ENCODE assay signal across 28 mouse cellular contexts in genomic region chr1:170545286-170545685, GRCm38 (mm10). TPM values are rescaled to one million over a fixed set of nuclear protein-coding genes. Genes with fewer than 3 reads are reported as not detected.
DNase-seq lines count a peak whose midpoint lies in the region; ATAC-seq and TF ChIP-seq lines count a peak whose summit lies in the region.
"Had no signal": no experiment of that assay in that cellular context is flagged by ENCODE, and none has a peak within 500 bp of the region (broad histone marks: within the 10 kb centered on the region; RNA-seq: fewer than 3 reads in every experiment).

No protein-coding gene starts in this region.

- no peaks in the 10 kb centered on the region for H3K9me3 ChIP-seq in forebrain, embryonic 16.5 days (ENCODE audit: control insufficient read depth, low read length)
- H3K9me3 ChIP-seq in hindbrain, embryonic 14.5 days (ENCODE audit: control insufficient read depth, low read length): peaks cover 6% of the 10 kb centered on the region; the same call in 1 of the 2 replicates
- H3K9me3 ChIP-seq: embryonic facial prominence, embryonic 13.5 days; embryonic facial prominence, embryonic 15.5 days; forebrain, embryonic 10.5 days; forebrain, embryonic 12.5 days had no signal

- H3K9ac ChIP-seq in forebrain, embryonic 16.5 days (replicated peaks; ENCODE audit: low read depth, low read length): no peak overlapping the region
- no peak overlapping the region for H3K9ac ChIP-seq in hindbrain, embryonic 14.5 days
- H3K9ac ChIP-seq: embryonic facial prominence, embryonic 13.5 days; embryonic facial prominence, embryonic 15.5 days; forebrain, embryonic 12.5 days; forebrain, postnatal 0 days had no signal

- TF ChIP-seq POLR2A in bone marrow, adult 2 months (IDR thresholded peaks at IDR 0.05; ENCODE audit: borderline replicate concordance, control insufficient read depth, low read depth, low read length): no peak

- H3K4me2 ChIP-seq in forebrain, embryonic 16.5 days (ENCODE audit: low read length): no peak overlapping the region
- H3K4me2 ChIP-seq in hindbrain, embryonic 14.5 days (replicated peaks): no peak overlapping the region
- H3K4me2 ChIP-seq: embryonic facial prominence, embryonic 13.5 days; embryonic facial prominence, embryonic 15.5 days; forebrain, embryonic 12.5 days had no signal

- peak; percentile 81 for ATAC-seq in granulocyte monocyte progenitor cell, adult 5-6 weeks (replicated peaks; ENCODE audit: poor library complexity, severe bottlenecking)
- ATAC-seq in megakaryocyte progenitor cell, adult 5-6 weeks (replicated peaks; ENCODE audit: poor library complexity): peak; percentile 78
- ATAC-seq in forebrain, embryonic 16.5 days: no peak
- no peak for ATAC-seq in hindbrain, embryonic 14.5 days (ENCODE audit: low FRiP score)
- ATAC-seq: CD4-positive, CD25-positive, alpha-beta regulatory T cell, adult 4 months; forebrain, embryonic 14.5 days; forebrain, postnatal 0 days had no signal

- H3K27me3 ChIP-seq in forebrain, embryonic 16.5 days (replicated peaks; ENCODE audit: control insufficient read depth, insufficient read depth, low read length): no peaks in the 10 kb centered on the region
- no peaks in the 10 kb centered on the region for H3K27me3 ChIP-seq in hindbrain, embryonic 14.5 days (ENCODE audit: control insufficient read depth, insufficient read depth, low read length)
- H3K27me3 ChIP-seq: embryonic facial prominence, embryonic 13.5 days; embryonic facial prominence, embryonic 15.5 days; forebrain, embryonic 12.5 days had no signal

- no peak for DNase-seq in layer of hippocampus, adult 2 months (ENCODE audit: low spot score in 2 of 2)
- DNase-seq in layer of hippocampus, postnatal 14 days (ENCODE audit: low spot score in 2 of 2): no peak
- DNase-seq in hindbrain, embryonic 14.5 days (ENCODE audit: low spot score): no peak
- no peak for DNase-seq in lung, postnatal 4 days
- DNase-seq: adrenal gland, adult 2 months; adrenal gland, postnatal 10 days; adrenal gland, postnatal 25 days; B cell, adult 2 months; cerebellum, adult 11-12 months; cerebellum, adult 2 months; cerebellum, adult 9-10 months; cerebellum, postnatal 10 days; cerebellum, postnatal 25 days; embryo, embryonic 11 days; forebrain, postnatal 0 days had no signal

- H3K27ac ChIP-seq in layer of hippocampus, adult 2 months: peak overlapping the region; percentile 24; the same call in 1 of the 2 replicates
- H3K27ac ChIP-seq in bone marrow, adult 2 months (ENCODE audit: control insufficient read depth, insufficient read depth, low read depth, low read length, poor library complexity): peak overlapping the region; percentile 64
- H3K27ac ChIP-seq in forebrain, embryonic 16.5 days (ENCODE audit: low read length): no peak overlapping the region
- H3K27ac ChIP-seq in hindbrain, embryonic 14.5 days: no peak overlapping the region
- H3K27ac ChIP-seq: embryonic facial prominence, embryonic 13.5 days; embryonic facial prominence, embryonic 15.5 days; forebrain, embryonic 10.5 days; forebrain, embryonic 12.5 days had no signal

- no peak overlapping the region for H3K4me3 ChIP-seq in layer of hippocampus, adult 2 months
- H3K4me3 ChIP-seq in bone marrow, adult 2 months (replicated peaks; ENCODE audit: control insufficient read depth, low read depth, low read length): no peak overlapping the region
- no peak overlapping the region for H3K4me3 ChIP-seq in forebrain, embryonic 16.5 days (replicated peaks; ENCODE audit: low read length)
- no peak overlapping the region for H3K4me3 ChIP-seq in hindbrain, embryonic 14.5 days (replicated peaks; ENCODE audit: low read length)
- H3K4me3 ChIP-seq: embryonic facial prominence, embryonic 13.5 days; embryonic facial prominence, embryonic 15.5 days; erythroblast, embryonic 14.5 days; forebrain, embryonic 10.5 days; forebrain, embryonic 12.5 days had no signal

- no peak for TF ChIP-seq CTCF in layer of hippocampus, adult 2 months (conservative IDR thresholded peaks at IDR 0.05)
- TF ChIP-seq CTCF in bone marrow, adult 2 months (IDR thresholded peaks at IDR 0.05; ENCODE audit: control insufficient read depth, insufficient read depth, low read length): no peak

- no peaks in the 10 kb centered on the region; the same call in 1 of the 2 replicates for H3K4me1 ChIP-seq in bone marrow, adult 2 months (ENCODE audit: control insufficient read depth, insufficient read depth, low read length)
- peaks cover 9% of the 10 kb centered on the region; the same call in 1 of the 2 replicates for H3K4me1 ChIP-seq in forebrain, embryonic 16.5 days (replicated peaks; ENCODE audit: control insufficient read depth, insufficient read depth, low read length)
- H3K4me1 ChIP-seq in hindbrain, embryonic 14.5 days (replicated peaks; ENCODE audit: control insufficient read depth, insufficient read depth, low read length): no peaks in the 10 kb centered on the region
- H3K4me1 ChIP-seq: forebrain, embryonic 10.5 days; forebrain, embryonic 12.5 days had no signal

- 49% methylated on average over 6 of the region's 6 CpGs for WGBS in bone marrow, adult 2 months
- WGBS in forebrain, embryonic 16.5 days: 91% methylated on average over 6 of the region's 6 CpGs
- WGBS in hindbrain, embryonic 14.5 days: 95% methylated on average over 6 of the region's 6 CpGs

- H3K36me3 ChIP-seq in forebrain, embryonic 16.5 days (ENCODE audit: control insufficient read depth, insufficient read depth): no peaks in the 10 kb centered on the region
- H3K36me3 ChIP-seq in hindbrain, embryonic 14.5 days (replicated peaks; ENCODE audit: control insufficient read depth, insufficient read depth): no peaks in the 10 kb centered on the region
- H3K36me3 ChIP-seq: embryonic facial prominence, embryonic 13.5 days; embryonic facial prominence, embryonic 15.5 days; forebrain, embryonic 12.5 days; G1E had no signal

RNA-seq across cellular contexts. Expression of gene Nos1ap, which starts 44.4 kb away (rescaled TPM):
- total RNA-seq in layer of hippocampus, adult 2 months (2021): 100 to 1,000 TPM; 207 to 209 TPM
- total RNA-seq in layer of hippocampus, postnatal 14 days (2021): 100 to 1,000 TPM; 127 to 160 TPM
- polyA plus RNA-seq in bone marrow, adult 2 months (2011; ENCODE audit: insufficient read depth, insufficient read length, low replicate concordance, missing spikeins): 34.3 and 68.3 TPM in 2 replicates
- 9.0 and 11.5 TPM in 2 replicates for total RNA-seq in granulocyte monocyte progenitor cell, adult 5-6 weeks (2014; fragmentation: Nextera tagmentation)
- 1.5 and 3.7 TPM in 2 replicates for total RNA-seq in granulocyte monocyte progenitor cell, adult 5-6 weeks (2017)
- 9.9 and 12.4 TPM in 2 replicates for total RNA-seq in megakaryocyte progenitor cell, adult 5-6 weeks (2015)
- 5.8 and 10.3 TPM in 2 replicates for total RNA-seq in megakaryocyte progenitor cell, adult 5-6 weeks (2017)
- polyA plus RNA-seq in forebrain, embryonic 16.5 days (2015; fragmentation: Nextera tagmentation; extraction: Ambion mirVana): 20.9 and 26.9 TPM in 2 replicates
- polyA plus RNA-seq in hindbrain, embryonic 14.5 days (2014; fragmentation: Nextera tagmentation; extraction: Ambion mirVana): 14.9 and 18.0 TPM in 2 replicates
- total RNA-seq: CH12.LX had no signal

Comparison
In these comparisons a context has a peak if more than half of its experiments do, and no peak if none do; other contexts are left out.
1. H3K27ac ChIP-seq: peak in layer of hippocampus, adult 2 months (single experiment) and bone marrow, adult 2 months (single experiment); none in forebrain, embryonic 16.5 days (single experiment) and hindbrain, embryonic 14.5 days (single experiment).
2. ATAC-seq: peak in granulocyte monocyte progenitor cell, adult 5-6 weeks (single experiment) and megakaryocyte progenitor cell, adult 5-6 weeks (single experiment); none in forebrain, embryonic 16.5 days (single experiment) and hindbrain, embryonic 14.5 days (single experiment).
3. RNA of gene Nos1ap, which starts 44.4 kb away (total RNA-seq): 207 to 209 TPM in layer of hippocampus, adult 2 months and 127 to 160 TPM in layer of hippocampus, postnatal 14 days; 5.8 to 12.4 TPM in megakaryocyte progenitor cell, adult 5-6 weeks and 1.5 to 11.5 TPM in granulocyte monocyte progenitor cell, adult 5-6 weeks; every median in the first group is over 4 times any median in the second.